Mouse (Mus musculus): ENCODE data around the gene Pilra. TPM values are rescaled to one million over a fixed set of nuclear protein-coding genes. Genes with fewer than 3 reads are reported as not detected.
"Not testable (repeated sequence)": the region's sequence is repeated elsewhere in the genome, so short reads cannot be mapped to it uniquely, and the experiment has no call there.

Gene Pilra
- total RNA-seq (2015) (6.8 and 10.5 TPM in 2 replicates), total RNA-seq (2017) (6.7 and 6.9 TPM in 2 replicates)

GRCm38 (mm10) chr5:137835966-137836520, at the start of gene Pilra:
Gene Pilra (minus strand): TSS chr5:137836281.
- peak; percentile 74 for ATAC-seq (replicated peaks; ENCODE audit: poor library complexity)

DNA sequence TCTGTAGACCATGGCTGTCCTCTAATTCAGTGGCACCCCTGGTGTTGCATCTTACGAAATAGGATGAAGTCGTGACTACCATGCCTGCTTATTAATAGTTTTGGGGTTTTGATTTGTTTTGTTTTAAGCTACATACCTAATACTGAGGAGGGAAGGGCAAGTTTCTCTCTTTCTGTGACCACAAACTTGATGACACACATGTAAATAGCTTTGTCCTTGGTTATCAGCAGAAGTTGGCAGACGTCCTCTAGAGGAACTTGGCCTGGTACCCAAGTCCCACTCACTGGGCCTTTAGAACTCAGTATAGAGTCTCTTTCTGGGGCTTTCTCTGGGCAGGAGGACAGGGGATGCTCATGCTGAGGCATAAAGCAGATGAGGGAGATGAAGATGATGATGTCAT, 47.3 kb upstream of the Pilra start:
- ATAC-seq (replicated peaks; ENCODE audit: poor library complexity), result 0 out of 2 replicates have a peak, but pooled peaks have one; percentile 20

- ATAC-seq (replicated peaks; ENCODE audit: poor library complexity), result peak; percentile 80
Measured at GRCm38 (mm10) chr5:137882922-137883321, 46.8 kb upstream of the Pilra start.

DNA sequence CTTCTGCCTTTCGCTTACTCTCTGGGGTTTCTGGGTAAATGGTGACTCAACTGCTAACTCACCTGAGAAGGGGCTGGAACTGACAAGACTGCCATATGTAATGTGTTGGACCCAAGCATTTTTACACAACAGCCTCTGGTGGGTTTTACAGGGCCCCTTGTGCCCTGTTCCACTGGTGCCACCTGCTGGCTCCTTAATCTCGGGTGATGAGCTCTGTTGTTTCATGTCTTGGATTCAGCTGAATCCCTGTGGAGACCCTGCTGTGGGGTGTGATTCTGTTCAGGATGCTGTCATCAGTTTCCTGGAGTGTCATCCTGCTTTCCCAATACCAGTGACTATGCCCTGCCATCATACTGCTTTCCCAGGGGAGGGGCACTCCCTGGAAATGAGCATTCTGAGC, 41.8 kb upstream of the Pilra start:
- ATAC-seq (replicated peaks; ENCODE audit: poor library complexity), result peak; percentile 46; the same call in 1 of the 2 replicates

DNA sequence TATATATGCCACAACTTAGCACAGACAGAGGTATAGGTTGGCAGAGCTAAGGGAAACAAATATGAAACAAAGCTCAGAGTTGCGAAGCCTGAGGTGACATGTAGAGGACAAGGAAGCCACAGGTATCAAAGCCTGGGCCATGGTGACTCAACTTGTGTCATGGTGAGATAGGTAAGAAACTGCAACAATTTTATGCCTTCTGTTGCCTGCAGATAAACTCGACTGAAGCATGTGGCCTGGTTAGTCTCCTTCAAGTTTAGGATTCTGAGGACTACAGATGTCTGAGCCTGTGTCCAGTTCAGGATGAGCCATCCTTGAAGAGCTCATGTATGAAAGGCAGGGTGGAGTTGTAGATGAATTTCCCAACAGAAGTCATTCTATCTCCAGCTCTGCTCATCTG, 39.0 kb upstream of the Pilra start:
- no peak for ATAC-seq (replicated peaks; ENCODE audit: poor library complexity)

- ATAC-seq (replicated peaks; ENCODE audit: poor library complexity), result not testable (repeated sequence)
Measured at GRCm38 (mm10) chr5:137872381-137872702, 36.3 kb upstream of the Pilra start.

GRCm38 (mm10) chr5:137871644-137872380, 35.7 kb upstream of the Pilra start, which contains the start of gene Pilrb2:
Gene Pilrb2 (minus strand): TSS chr5:137871815.
- ATAC-seq (replicated peaks; ENCODE audit: poor library complexity), result peak; percentile 78

- not testable (repeated sequence) for ATAC-seq (replicated peaks; ENCODE audit: poor library complexity)
Measured at GRCm38 (mm10) chr5:137868600-137868999, 32.5 kb upstream of the Pilra start.

- not testable (repeated sequence) for ATAC-seq (replicated peaks; ENCODE audit: poor library complexity)
Measured at GRCm38 (mm10) chr5:137864008-137864407, 27.9 kb upstream of the Pilra start.

DNA sequence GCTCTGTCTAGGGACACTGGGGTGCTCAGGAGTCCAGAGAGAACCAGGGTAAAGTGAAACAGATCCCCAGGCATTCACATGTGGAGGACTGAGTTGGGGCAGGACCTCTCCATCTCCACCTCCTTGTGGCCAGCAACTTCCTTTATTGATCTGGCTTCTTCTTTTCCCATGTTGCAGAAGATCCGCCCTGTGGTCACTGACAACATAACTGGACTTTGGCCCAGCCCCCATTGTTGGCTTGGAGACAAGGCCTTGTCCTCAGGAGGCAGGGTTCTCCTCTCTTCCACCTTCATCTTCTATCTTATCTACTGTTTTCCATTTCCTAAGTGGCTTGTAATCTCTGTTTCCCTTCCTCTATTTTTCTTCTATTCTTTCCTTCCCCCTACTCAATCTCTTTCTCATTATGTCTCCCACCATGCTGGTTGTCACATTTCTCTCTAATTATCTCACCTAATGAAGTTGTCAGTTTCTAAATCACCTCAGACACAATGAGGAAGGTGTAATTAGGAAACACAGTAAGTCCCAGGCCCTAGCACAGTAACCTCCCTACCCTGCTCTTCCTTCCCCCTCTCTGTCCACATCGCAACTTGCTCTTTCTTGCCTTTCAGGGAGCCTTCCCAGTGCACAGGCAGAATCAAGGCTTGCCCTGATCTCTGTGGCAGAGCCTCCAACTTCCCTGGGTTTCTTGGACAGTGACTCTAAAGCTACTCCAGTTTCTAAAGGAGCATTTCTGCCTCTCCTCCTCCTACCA, 22.1 kb upstream of the Pilra start, which contains the start of gene Pilrb1:
Pilrb1 (minus strand) TSS at position 147 of the 751 bp plus-strand sequence.
- peak; percentile 78 for ATAC-seq (replicated peaks; ENCODE audit: poor library complexity)

GRCm38 (mm10) chr5:137856870-137857269, 20.8 kb upstream of the Pilra start:
- peak; percentile 47 for ATAC-seq (replicated peaks; ENCODE audit: poor library complexity)

DNA sequence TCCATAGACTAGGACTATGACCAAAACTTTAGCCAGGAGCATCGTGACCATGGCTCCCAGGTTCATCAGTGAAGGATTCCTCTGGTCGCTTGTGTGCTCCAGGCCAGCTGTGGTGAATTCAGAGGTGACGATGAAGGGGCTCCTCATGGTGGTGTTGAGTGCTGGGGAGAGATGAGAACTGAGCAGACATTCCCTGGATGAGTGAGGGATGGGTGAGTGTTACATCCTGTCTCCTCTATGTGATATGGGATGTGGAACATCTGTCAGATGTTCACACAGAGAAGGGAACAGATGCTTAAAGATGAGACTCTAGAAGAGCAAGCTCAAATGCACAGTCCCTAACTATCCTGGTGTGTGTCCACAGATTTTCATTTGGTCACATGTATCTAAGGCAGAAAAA, 18.8 kb upstream of the Pilra start:
- not testable (repeated sequence) for ATAC-seq (replicated peaks; ENCODE audit: poor library complexity)

- not testable (repeated sequence) for ATAC-seq (replicated peaks; ENCODE audit: poor library complexity)
Measured at GRCm38 (mm10) chr5:137850313-137850712, 14.2 kb upstream of the Pilra start.

DNA sequence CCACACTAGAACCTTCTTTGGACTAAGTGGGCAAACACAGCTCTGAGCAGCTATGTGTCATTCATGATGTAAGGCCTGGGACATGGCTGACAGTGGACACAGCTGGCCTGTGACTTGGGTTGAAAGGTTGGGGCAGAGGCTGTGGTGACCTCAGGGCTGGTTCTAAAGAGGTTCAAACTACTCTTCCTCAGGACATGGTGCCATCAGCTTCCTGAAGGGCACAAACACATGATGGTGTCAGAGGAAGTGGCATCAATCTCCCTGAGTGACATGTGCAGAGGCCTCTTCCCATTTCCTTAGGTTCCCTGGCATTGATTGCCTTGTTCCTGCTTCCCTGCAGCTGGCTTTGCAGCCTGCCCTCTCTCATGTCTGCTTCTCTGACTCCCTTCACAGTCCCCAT, 1.0 kb upstream of the Pilra start:
- ATAC-seq (replicated peaks; ENCODE audit: poor library complexity), result peak; percentile 52; the same call in 1 of the 2 replicates

- no peak for ATAC-seq (replicated peaks; ENCODE audit: poor library complexity)
Measured at GRCm38 (mm10) chr5:137836611-137837010, 530 bp upstream of the Pilra start.

GRCm38 (mm10) chr5:137833500-137833899, 2.6 kb downstream of the Pilra start:
- ATAC-seq (replicated peaks; ENCODE audit: poor library complexity), result no peak

DNA sequence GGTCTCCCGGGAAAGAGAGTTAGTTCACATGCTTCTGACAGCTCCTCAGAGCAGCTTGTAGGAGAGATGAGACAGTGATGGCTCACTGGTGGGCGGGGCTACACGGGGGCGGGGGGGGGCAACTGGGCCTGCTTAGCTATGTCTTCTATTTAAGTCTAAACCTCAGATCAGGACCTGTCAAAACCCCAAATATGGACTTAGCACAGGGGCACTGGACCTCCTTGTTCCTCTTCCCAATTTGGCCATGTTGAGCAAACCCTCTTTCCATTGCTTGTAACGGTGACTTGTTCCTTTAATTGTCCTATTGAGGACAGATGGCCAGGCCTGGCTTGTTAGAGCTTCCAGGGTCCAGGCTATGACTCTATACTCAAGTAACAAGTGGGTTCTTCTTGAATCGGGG, 4.6 kb downstream of the Pilra start:
- peak; percentile 18; the same call in 1 of the 2 replicates for ATAC-seq (replicated peaks; ENCODE audit: poor library complexity)

DNA sequence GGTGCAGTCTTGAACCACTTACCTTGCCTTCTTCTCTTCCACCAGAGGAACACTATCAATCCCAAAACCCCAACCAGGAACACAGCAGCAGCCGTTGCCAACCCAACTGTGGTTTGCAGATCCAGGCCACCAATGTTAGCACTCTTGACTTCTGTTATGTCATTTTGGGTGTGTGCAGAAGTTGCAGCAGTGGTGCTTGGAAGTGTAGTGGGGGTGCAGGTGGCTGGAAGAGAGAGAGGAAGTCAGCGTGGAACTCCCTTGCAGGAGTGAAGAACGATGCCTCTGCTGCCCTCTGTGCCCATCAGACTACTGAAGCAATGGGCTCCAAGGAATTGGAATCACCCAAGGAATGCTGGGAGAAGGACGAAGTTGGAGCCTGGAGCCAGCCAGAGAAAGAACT, 5.0 kb downstream of the Pilra start:
- peak; percentile 40 for ATAC-seq (replicated peaks; ENCODE audit: poor library complexity)

DNA sequence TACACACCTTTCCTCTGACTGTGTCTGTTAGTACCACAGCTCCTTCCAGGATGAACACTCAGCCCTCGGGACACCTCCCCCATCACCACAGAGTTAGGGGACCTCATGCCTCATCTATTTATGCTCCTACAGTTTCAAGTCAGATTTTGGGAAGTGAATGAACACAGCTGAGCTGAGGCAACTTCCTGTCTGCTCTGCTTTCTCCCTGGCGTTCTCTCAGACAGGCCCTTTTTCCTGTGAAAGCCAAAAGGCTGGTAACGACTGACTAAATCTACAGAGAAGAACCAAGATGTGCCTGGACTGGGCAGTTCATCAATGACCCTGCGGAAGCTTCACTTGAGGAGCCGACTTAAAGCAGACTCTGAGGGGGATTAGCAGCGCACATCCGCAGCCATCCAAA, 5.8 kb downstream of the Pilra start:
- peak; percentile 47 for ATAC-seq (replicated peaks; ENCODE audit: poor library complexity)

DNA sequence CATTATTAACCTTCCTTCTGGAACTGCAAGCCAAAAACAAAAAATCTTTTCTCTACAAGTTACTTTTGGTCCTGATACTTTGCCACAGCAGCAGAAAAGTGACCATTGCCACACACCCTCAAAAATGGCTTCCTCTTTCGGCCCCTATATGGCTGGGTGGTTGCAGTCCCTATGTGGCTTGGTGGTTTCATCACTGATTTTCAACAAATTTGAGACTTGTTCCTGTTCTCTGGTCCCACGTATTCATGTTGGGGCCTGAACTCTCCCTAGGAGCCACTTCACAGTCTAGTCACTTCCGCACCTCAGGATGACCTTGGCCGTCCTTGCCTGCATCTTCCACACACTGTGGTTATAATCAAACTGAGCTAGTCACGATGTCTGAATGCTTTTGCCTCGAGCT, 7.4 kb downstream of the Pilra start:
- ATAC-seq (replicated peaks; ENCODE audit: poor library complexity), result peak; percentile 76

- ATAC-seq (replicated peaks; ENCODE audit: poor library complexity), result no peak
Measured at GRCm38 (mm10) chr5:137826421-137826820, 9.7 kb downstream of the Pilra start.

- ATAC-seq (replicated peaks; ENCODE audit: poor library complexity), result no peak
Measured at GRCm38 (mm10) chr5:137825971-137826370, 10.1 kb downstream of the Pilra start.
